Mouse (Mus musculus) liver, embryonic 16.5 days (tissue): ENCODE data around the gene Egr4. TPM values are rescaled to one million over a fixed set of nuclear protein-coding genes. Genes with fewer than 3 reads are reported as not detected.

ENCODE experiments used
- ATAC-seq: fragments of 200-750 bp; cut with Nextera tagmentation; 2 replicates; pipeline ENCODE4 v1.8.0; 2017; ENCODE audit warnings: low read depth, mild to moderate bottlenecking, moderate number of reproducible peaks, moderate library complexity
- H3K27ac ChIP-seq: fragments of 300-500 bp; sonication (generic); 2 replicates; pipeline ENCODE4 v1.5.1; 2014; ENCODE audit warnings: mild to moderate bottlenecking, low read length
- H3K27me3 ChIP-seq: fragments of 300-500 bp; sonication (generic); 2 replicates; pipeline ENCODE4 v1.6.1; 2014; ENCODE audit warnings: low read depth, low read length, mixed read lengths; ENCODE audit not compliant: control insufficient read depth, insufficient read depth
- H3K36me3 ChIP-seq: fragments of 300-500 bp; sonication (generic); 2 replicates; pipeline ENCODE4 v1.6.1; 2014; ENCODE audit warnings: mild to moderate bottlenecking; ENCODE audit not compliant: control insufficient read depth, insufficient read depth
- H3K4me1 ChIP-seq: fragments of 300-500 bp; sonication (generic); 2 replicates; pipeline ENCODE4 v1.6.1; 2014; ENCODE audit warnings: low read depth, low read length, mixed read lengths; ENCODE audit not compliant: control insufficient read depth
- H3K4me2 ChIP-seq: fragments of 300-500 bp; sonication (generic); 2 replicates; pipeline ENCODE4 v1.6.1; 2014; ENCODE audit warnings: low read depth, low read length, mixed read lengths
- H3K4me3 ChIP-seq: fragments of 300-500 bp; sonication (generic); 2 replicates; pipeline ENCODE4 v1.5.1; 2014; ENCODE audit warnings: low read depth, mild to moderate bottlenecking, low read length
- H3K9ac ChIP-seq: fragments of 300-500 bp; sonication (generic); 2 replicates; pipeline ENCODE4 v1.6.1; 2014; ENCODE audit warnings: low read depth, low read length
- H3K9me3 ChIP-seq: fragments of 300-500 bp; sonication (generic); replicated peaks from 2 replicates; pipeline ENCODE4 v1.6.1; 2016; ENCODE audit warnings: low read length; ENCODE audit not compliant: control insufficient read depth
- WGBS: fragments of 180-500 bp; shearing (Covaris S2); extraction: QIAGEN DNeasy Blood & Tissue Kit; methylation state at CpG from one replicate; pipeline ENCODE4 v1.1.7; 2014; ENCODE audit not compliant: insufficient replicate concordance; 5-methylcytosine and 5-hydroxymethylcytosine counted together
- polyA plus RNA-seq: library from polyadenylated mRNA; unstranded; fragments of >200 nt; fragmentation: Nextera tagmentation; extraction: Ambion mirVana; gene quantifications from 2 replicates; pipeline ENCODE4 v1.2.1, GENCODE M21; 2015

Egr4 gene
- polyA plus RNA-seq, 1 experiment from 2014 or later = not detected

GRCm38 (mm10) chr6:85501571-85502102 lies 11.8 kb downstream of the Egr4 start:
- H3K9me3 ChIP-seq = no peaks in the 10 kb centered on the region
- no peak overlapping the region for H3K4me2 ChIP-seq
- H3K27ac ChIP-seq = no peak overlapping the region
- no peak overlapping the region for H3K4me3 ChIP-seq
- H3K36me3 ChIP-seq = no peaks in the 10 kb centered on the region
- peaks cover 33% of the 10 kb centered on the region for H3K27me3 ChIP-seq
- H3K4me1 ChIP-seq = no peaks in the 10 kb centered on the region; the same call in 1 of the 2 replicates
- WGBS = 7% methylated on average over 6 of the region's 6 CpGs
- no peak for ATAC-seq
- H3K9ac ChIP-seq = no peak overlapping the region

- no peak overlapping the region for H3K4me2 ChIP-seq
- no peak overlapping the region for H3K4me3 ChIP-seq
- no peak overlapping the region for H3K9ac ChIP-seq
- H3K36me3 ChIP-seq = no peaks in the 10 kb centered on the region
- H3K9me3 ChIP-seq = no peaks in the 10 kb centered on the region
- no peak overlapping the region for H3K27ac ChIP-seq
- 37% methylated on average over 1 of the region's 1 CpGs for WGBS
- H3K4me1 ChIP-seq = no peaks in the 10 kb centered on the region; the same call in 1 of the 2 replicates
- ATAC-seq = no peak
- peaks cover 33% of the 10 kb centered on the region for H3K27me3 ChIP-seq
Measured at GRCm38 (mm10) chr6:85500416-85500815, 13.0 kb downstream of the Egr4 start.

- no peak for ATAC-seq
- no peaks in the 10 kb centered on the region for H3K36me3 ChIP-seq
- H3K4me3 ChIP-seq = no peak overlapping the region
- no peak overlapping the region for H3K4me2 ChIP-seq
- H3K27ac ChIP-seq = no peak overlapping the region
- no peaks in the 10 kb centered on the region; the same call in 1 of the 2 replicates for H3K4me1 ChIP-seq
- peaks cover 19% of the 10 kb centered on the region for H3K27me3 ChIP-seq
- no peak overlapping the region for H3K9ac ChIP-seq
- 44% methylated on average over 9 of the region's 9 CpGs for WGBS
- H3K9me3 ChIP-seq = no peaks in the 10 kb centered on the region
Measured at GRCm38 (mm10) chr6:85498147-85498546, 15.2 kb downstream of the Egr4 start.

GRCm38 (mm10) chr6:85496976-85497375 lies 16.4 kb downstream of the Egr4 start:
- H3K9me3 ChIP-seq = no peaks in the 10 kb centered on the region
- H3K9ac ChIP-seq = no peak overlapping the region
- H3K36me3 ChIP-seq = no peaks in the 10 kb centered on the region
- no peak overlapping the region for H3K4me3 ChIP-seq
- ATAC-seq = no peak
- H3K4me1 ChIP-seq = no peaks in the 10 kb centered on the region
- no peak overlapping the region for H3K27ac ChIP-seq
- H3K4me2 ChIP-seq = no peak overlapping the region
- H3K27me3 ChIP-seq = peaks cover 8% of the 10 kb centered on the region

- whole genome bisulfite sequencing = 57% methylated on average over 3 of the region's 3 CpGs
- H3K4me1 ChIP-seq = no peaks in the 10 kb centered on the region
- no peak for ATAC-seq
- no peak overlapping the region for H3K4me2 ChIP-seq
- H3K9me3 ChIP-seq = no peaks in the 10 kb centered on the region
- H3K36me3 ChIP-seq = no peaks in the 10 kb centered on the region
- no peaks in the 10 kb centered on the region for H3K27me3 ChIP-seq
- no peak overlapping the region for H3K27ac ChIP-seq
- H3K9ac ChIP-seq = no peak overlapping the region
- no peak overlapping the region for H3K4me3 ChIP-seq
Measured at GRCm38 (mm10) chr6:85491606-85492005, 21.8 kb downstream of the Egr4 start.

GRCm38 (mm10) chr6:85490252-85490651 lies 23.1 kb downstream of the Egr4 start:
- H3K4me2 ChIP-seq = no peak overlapping the region
- 65% methylated on average over 4 of the region's 4 CpGs for WGBS
- H3K4me3 ChIP-seq = no peak overlapping the region
- no peaks in the 10 kb centered on the region for H3K9me3 ChIP-seq
- H3K9ac ChIP-seq = no peak overlapping the region
- H3K36me3 ChIP-seq = no peaks in the 10 kb centered on the region
- H3K27ac ChIP-seq = no peak overlapping the region
- peaks cover 7% of the 10 kb centered on the region for H3K27me3 ChIP-seq
- no peaks in the 10 kb centered on the region for H3K4me1 ChIP-seq
- ATAC-seq = no peak

GRCm38 (mm10) chr6:85489717-85490116 lies 23.7 kb downstream of the Egr4 start:
- 35% methylated on average over 3 of the region's 3 CpGs for WGBS
- H3K4me2 ChIP-seq = no peak overlapping the region
- no peak overlapping the region for H3K9ac ChIP-seq
- H3K27me3 ChIP-seq = peaks cover 12% of the 10 kb centered on the region
- ATAC-seq = no peak
- no peak overlapping the region for H3K4me3 ChIP-seq
- H3K27ac ChIP-seq = no peak overlapping the region
- no peaks in the 10 kb centered on the region for H3K4me1 ChIP-seq
- H3K9me3 ChIP-seq = no peaks in the 10 kb centered on the region
- H3K36me3 ChIP-seq = no peaks in the 10 kb centered on the region

- Histone ChIP-seq H3K27ac (no peak overlapping the region), H3K4me1 (no peaks in the 10 kb centered on the region; the same call in 1 of the 2 replicates), H3K9ac (no peak overlapping the region), H3K36me3 (no peaks in the 10 kb centered on the region), H3K4me2 (no peak overlapping the region), H3K9me3 (no peaks in the 10 kb centered on the region), H3K4me3 (no peak overlapping the region), H3K27me3 (peaks cover 24% of the 10 kb centered on the region)
- WGBS = 61% methylated on average over 4 of the region's 4 CpGs
- ATAC-seq = no peak
Measured at GRCm38 (mm10) chr6:85488510-85488909, 24.9 kb downstream of the Egr4 start.

- H3K9me3 ChIP-seq = no peaks in the 10 kb centered on the region
- H3K9ac ChIP-seq = no peak overlapping the region
- ATAC-seq = no peak
- 47% methylated on average over 2 of the region's 2 CpGs for WGBS
- no peak overlapping the region for H3K4me2 ChIP-seq
- peaks cover 35% of the 10 kb centered on the region for H3K27me3 ChIP-seq
- H3K4me1 ChIP-seq = no peaks in the 10 kb centered on the region; the same call in 1 of the 2 replicates
- no peaks in the 10 kb centered on the region for H3K36me3 ChIP-seq
- no peak overlapping the region for H3K4me3 ChIP-seq
- H3K27ac ChIP-seq = no peak overlapping the region
Measured at GRCm38 (mm10) chr6:85485738-85486137, 27.7 kb downstream of the Egr4 start.
